Mouse (Mus musculus) forebrain, embryonic 12.5 days (tissue): ENCODE data around the gene Nt5dc3. TPM values are rescaled to one million over a fixed set of nuclear protein-coding genes. Genes with fewer than 3 reads are reported as not detected.

Experiments used
- ATAC-seq: fragments of 200-750 bp; cut with Nextera tagmentation; 2 replicates; pipeline ENCODE4 v1.8.0; 2017; ENCODE audit warnings: moderate TSS enrichment; ENCODE audit not compliant: low FRiP score
- H3K27ac ChIP-seq: fragments of 300-500 bp; sonication (generic); 2 replicates; pipeline ENCODE4 v1.5.1; 2016; ENCODE audit warnings: mild to moderate bottlenecking
- H3K27me3 ChIP-seq: fragments of 300-500 bp; sonication (generic); 2 replicates; pipeline ENCODE4 v1.6.1; 2016; ENCODE audit warnings: mild to moderate bottlenecking
- H3K36me3 ChIP-seq: fragments of 300-500 bp; sonication (generic); replicated peaks from 2 replicates; pipeline ENCODE4 v1.6.1; 2016; ENCODE audit warnings: mild to moderate bottlenecking
- H3K4me1 ChIP-seq: fragments of 300-500 bp; sonication (generic); 2 replicates; pipeline ENCODE4 v1.6.1; 2016
- H3K4me2 ChIP-seq: fragments of 300-500 bp; sonication (generic); 2 replicates; pipeline ENCODE4 v1.6.1; 2016; ENCODE audit warnings: mild to moderate bottlenecking, moderate library complexity
- H3K4me3 ChIP-seq: fragments of 300-500 bp; sonication (generic); replicated peaks from 2 replicates; pipeline ENCODE4 v1.5.1; 2016; ENCODE audit warnings: mild to moderate bottlenecking
- H3K9ac ChIP-seq: fragments of 300-500 bp; sonication (generic); 2 replicates; pipeline ENCODE4 v1.6.1; 2016; ENCODE audit warnings: mild to moderate bottlenecking
- H3K9me3 ChIP-seq: fragments of 300-500 bp; sonication (generic); 2 replicates; pipeline ENCODE4 v1.6.1; 2016
- WGBS: fragments of 180-500 bp; shearing (Covaris S2); methylation state at CpG from one replicate; pipeline ENCODE4 v1.1.7; 2016; 5-methylcytosine and 5-hydroxymethylcytosine counted together
- polyA plus RNA-seq: library from polyadenylated mRNA; unstranded; fragments of >200 nt; fragmentation: Nextera tagmentation; extraction: Ambion mirVana; gene quantifications from 2 replicates; pipeline ENCODE4 v1.2.1, GENCODE M21; 2016

Gene Nt5dc3
- polyA plus RNA-seq, 1 experiment from 2014 or later, result 2.4 TPM

- H3K9me3 ChIP-seq, result no peaks in the 10 kb centered on the region
- WGBS, result 94% methylated on average over 5 of the region's 5 CpGs
Observed at GRCm38 (mm10) chr10:86763672-86764071, 15.1 kb upstream of the Nt5dc3 start, which contains the start of gene Gm49358. Gene Gm49358, plus strand, starts transcription at chr10:86763972.

GRCm38 (mm10) chr10:86765344-86765966 lies 13.3 kb upstream of the Nt5dc3 start:
- no peak overlapping the region for H3K4me3 ChIP-seq
- H3K27me3 ChIP-seq, result no peaks in the 10 kb centered on the region
- WGBS, result 87% methylated on average over 4 of the region's 4 CpGs
- ATAC-seq, result no peak
- no peak overlapping the region for H3K27ac ChIP-seq
- no peak overlapping the region for H3K9ac ChIP-seq
- no peaks in the 10 kb centered on the region for H3K36me3 ChIP-seq
- H3K4me1 ChIP-seq, result peaks cover 12% of the 10 kb centered on the region
- no peak overlapping the region for H3K4me2 ChIP-seq
- H3K9me3 ChIP-seq, result no peaks in the 10 kb centered on the region

More at GRCm38 (mm10) chr10:86763672-86764071, 15.1 kb upstream of the Nt5dc3 start, which contains the start of gene Gm49358:
- Histone ChIP-seq H3K4me1 (no peaks in the 10 kb centered on the region), H3K4me3 (no peak within 1 kb of the TSS), H3K36me3 (no peaks in the 10 kb centered on the region), H3K27ac (no peak within 1 kb of the TSS), H3K27me3 (no peaks in the 10 kb centered on the region), H3K9ac (no peak within 1 kb of the TSS), H3K4me2 (no peak within 1 kb of the TSS)
- ATAC-seq, result no peak

GRCm38 (mm10) chr10:86769216-86769615 lies 9.6 kb upstream of the Nt5dc3 start:
- H3K27ac ChIP-seq, result no peak overlapping the region
- 71% methylated on average over 5 of the region's 5 CpGs for WGBS
- no peak; the same call in 1 of the 2 replicates for ATAC-seq
- H3K4me1 ChIP-seq, result peaks cover 12% of the 10 kb centered on the region
- no peaks in the 10 kb centered on the region for H3K9me3 ChIP-seq
- no peak overlapping the region for H3K4me2 ChIP-seq
- no peaks in the 10 kb centered on the region for H3K27me3 ChIP-seq
- H3K4me3 ChIP-seq, result no peak overlapping the region
- no peaks in the 10 kb centered on the region for H3K36me3 ChIP-seq
- no peak overlapping the region for H3K9ac ChIP-seq

DNA sequence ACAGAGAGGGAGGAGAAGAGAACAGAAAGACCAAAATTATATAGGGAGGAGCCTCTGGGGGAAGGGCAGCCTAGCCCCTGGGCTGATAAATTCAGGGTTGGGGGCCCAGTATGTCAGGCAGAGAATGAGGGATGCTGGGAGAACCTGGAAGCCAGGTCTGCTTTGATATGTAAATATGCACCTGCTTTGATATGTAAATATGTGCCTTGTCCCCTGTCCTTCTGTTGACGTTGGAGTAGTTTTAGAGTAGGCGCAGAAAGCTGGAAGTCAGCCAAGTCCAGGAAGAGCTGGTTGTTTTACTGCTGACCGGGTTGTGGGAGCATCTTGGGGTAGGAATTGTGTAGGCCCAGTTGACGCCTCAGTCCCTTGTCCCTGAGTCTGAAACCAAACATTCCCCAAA lies 9.0 kb upstream of the Nt5dc3 start:
- no peaks in the 10 kb centered on the region for H3K9me3 ChIP-seq
- H3K27me3 ChIP-seq, result no peaks in the 10 kb centered on the region
- peak; percentile 89 for ATAC-seq
- no peaks in the 10 kb centered on the region for H3K36me3 ChIP-seq
- no peak overlapping the region for H3K9ac ChIP-seq
- peaks cover 12% of the 10 kb centered on the region for H3K4me1 ChIP-seq
- H3K27ac ChIP-seq, result peak overlapping the region; percentile 65
- no peak overlapping the region for H3K4me3 ChIP-seq
- H3K4me2 ChIP-seq, result peak overlapping the region; percentile 8; the same call in 1 of the 2 replicates
- 14% methylated on average over 4 of the region's 4 CpGs for WGBS

DNA sequence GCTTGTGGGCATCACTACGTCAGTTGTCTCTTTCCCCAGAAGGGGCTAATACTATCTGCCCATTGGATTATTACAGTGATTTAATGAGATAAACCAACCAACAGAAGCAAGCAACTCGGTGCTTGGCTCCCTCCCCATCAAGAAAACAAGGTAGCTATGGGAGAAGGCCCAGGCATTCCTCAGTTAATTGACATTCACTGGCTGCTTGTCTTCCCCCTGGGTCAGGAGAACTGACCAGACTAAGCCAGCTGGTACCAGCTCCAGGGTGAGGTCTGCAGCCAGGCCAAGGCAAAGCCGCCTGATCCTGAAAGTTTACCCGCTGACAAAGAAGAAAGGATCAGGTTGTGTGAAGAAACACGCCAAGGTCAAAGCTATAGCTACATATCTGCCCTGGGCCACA lies 7.1 kb upstream of the Nt5dc3 start:
- WGBS, result 86% methylated on average over 5 of the region's 5 CpGs
- H3K4me1 ChIP-seq, result peaks cover 12% of the 10 kb centered on the region
- H3K9ac ChIP-seq, result no peak overlapping the region
- no peak overlapping the region for H3K4me2 ChIP-seq
- no peak for ATAC-seq
- no peak overlapping the region for H3K4me3 ChIP-seq
- no peaks in the 10 kb centered on the region for H3K9me3 ChIP-seq
- no peaks in the 10 kb centered on the region for H3K27me3 ChIP-seq
- H3K36me3 ChIP-seq, result no peaks in the 10 kb centered on the region
- no peak overlapping the region for H3K27ac ChIP-seq

- ATAC-seq, result no peak
- WGBS, result 81% methylated on average over 6 of the region's 6 CpGs
Observed at GRCm38 (mm10) chr10:86772231-86772631, 6.6 kb upstream of the Nt5dc3 start.

GRCm38 (mm10) chr10:86773360-86773759 lies 5.4 kb upstream of the Nt5dc3 start:
- Histone ChIP-seq H3K4me1 (peaks cover 22% of the 10 kb centered on the region), H3K27ac (no peak overlapping the region), H3K36me3 (no peaks in the 10 kb centered on the region), H3K4me3 (no peak overlapping the region), H3K4me2 (no peak overlapping the region), H3K9me3 (no peaks in the 10 kb centered on the region), H3K27me3 (no peaks in the 10 kb centered on the region), H3K9ac (no peak overlapping the region)
- 82% methylated on average over 4 of the region's 4 CpGs for WGBS
- ATAC-seq, result no peak

More at GRCm38 (mm10) chr10:86772231-86772631, 6.6 kb upstream of the Nt5dc3 start:
- no peak overlapping the region for H3K9ac ChIP-seq
- no peaks in the 10 kb centered on the region for H3K27me3 ChIP-seq
- no peak overlapping the region for H3K4me2 ChIP-seq
- no peaks in the 10 kb centered on the region for H3K9me3 ChIP-seq
- no peaks in the 10 kb centered on the region for H3K36me3 ChIP-seq
- H3K4me3 ChIP-seq, result no peak overlapping the region
- H3K4me1 ChIP-seq, result peaks cover 12% of the 10 kb centered on the region
- H3K27ac ChIP-seq, result no peak overlapping the region

DNA sequence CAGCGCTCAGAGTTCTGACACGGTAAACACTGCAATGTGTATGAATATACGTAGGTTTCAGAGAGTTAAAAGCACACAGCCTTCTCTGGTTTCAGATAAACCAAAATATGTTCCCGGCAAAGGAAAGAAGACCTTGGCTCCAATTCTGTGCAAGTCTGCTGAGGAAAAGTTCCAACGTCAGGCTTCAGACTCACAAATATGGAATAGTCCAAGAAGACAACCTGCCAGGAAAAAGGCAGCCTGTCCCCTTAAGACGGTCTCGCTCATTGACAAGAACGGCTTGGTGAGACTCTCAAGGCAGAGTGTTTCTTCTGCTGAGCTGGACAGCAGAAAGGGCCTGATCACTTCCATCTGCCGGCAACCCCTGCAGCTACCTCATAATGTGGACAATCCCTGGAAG lies 2.5 kb upstream of the Nt5dc3 start:
- no peak overlapping the region for H3K27ac ChIP-seq
- no peak overlapping the region for H3K4me3 ChIP-seq
- WGBS, result 78% methylated on average over 9 of the region's 9 CpGs
- no peak overlapping the region for H3K4me2 ChIP-seq
- ATAC-seq, result no peak
- peaks cover 20% of the 10 kb centered on the region for H3K4me1 ChIP-seq
- no peak overlapping the region for H3K9ac ChIP-seq
- H3K27me3 ChIP-seq, result peaks cover 6% of the 10 kb centered on the region; the same call in 1 of the 2 replicates
- H3K36me3 ChIP-seq, result no peaks in the 10 kb centered on the region
- no peaks in the 10 kb centered on the region for H3K9me3 ChIP-seq

DNA sequence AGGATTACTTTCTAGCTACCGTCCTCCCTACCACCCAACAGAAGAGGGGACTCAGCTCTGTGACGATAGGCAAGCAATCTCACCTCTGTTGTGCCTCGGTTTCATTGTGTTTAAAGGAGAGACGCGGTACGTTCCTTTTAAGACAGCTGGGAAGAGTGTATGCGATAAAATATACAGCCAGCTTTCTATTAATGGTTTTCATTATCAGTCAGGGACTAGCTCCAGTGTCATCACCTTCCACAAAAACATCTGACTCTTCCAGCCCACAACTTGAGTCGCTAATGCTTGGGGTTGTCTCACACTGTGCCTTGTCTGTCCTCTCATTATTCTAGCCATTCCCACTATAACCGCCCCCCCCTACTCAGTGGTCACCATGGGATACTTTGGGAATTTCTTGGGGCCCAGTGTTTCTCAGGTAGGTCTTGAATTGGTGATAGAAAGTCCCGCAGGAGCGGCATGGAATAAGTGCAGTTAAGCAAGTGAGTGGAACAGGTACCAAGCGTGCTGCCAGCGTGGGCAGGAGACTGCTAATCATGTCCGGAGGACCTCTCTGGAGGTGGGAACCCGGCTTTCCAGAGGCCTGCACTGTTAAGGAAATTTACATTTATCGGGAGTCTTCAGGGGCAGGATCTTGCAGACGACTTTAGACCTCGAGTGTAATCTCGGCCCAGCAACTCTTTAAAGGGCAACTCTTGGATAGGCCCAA lies 1.0 kb upstream of the Nt5dc3 start:
- Histone ChIP-seq H3K27ac (no peak overlapping the region), H3K4me2 (peak overlapping the region; percentile 96), H3K9me3 (no peaks in the 10 kb centered on the region), H3K4me1 (peaks cover 31% of the 10 kb centered on the region), H3K27me3 (peaks cover 6% of the 10 kb centered on the region; the same call in 1 of the 2 replicates), H3K4me3 (peak overlapping the region; percentile 61), H3K36me3 (no peaks in the 10 kb centered on the region), H3K9ac (peak overlapping the region; percentile 59)
- WGBS, result 44% methylated on average over 19 of the region's 19 CpGs
- no peak for ATAC-seq

DNA sequence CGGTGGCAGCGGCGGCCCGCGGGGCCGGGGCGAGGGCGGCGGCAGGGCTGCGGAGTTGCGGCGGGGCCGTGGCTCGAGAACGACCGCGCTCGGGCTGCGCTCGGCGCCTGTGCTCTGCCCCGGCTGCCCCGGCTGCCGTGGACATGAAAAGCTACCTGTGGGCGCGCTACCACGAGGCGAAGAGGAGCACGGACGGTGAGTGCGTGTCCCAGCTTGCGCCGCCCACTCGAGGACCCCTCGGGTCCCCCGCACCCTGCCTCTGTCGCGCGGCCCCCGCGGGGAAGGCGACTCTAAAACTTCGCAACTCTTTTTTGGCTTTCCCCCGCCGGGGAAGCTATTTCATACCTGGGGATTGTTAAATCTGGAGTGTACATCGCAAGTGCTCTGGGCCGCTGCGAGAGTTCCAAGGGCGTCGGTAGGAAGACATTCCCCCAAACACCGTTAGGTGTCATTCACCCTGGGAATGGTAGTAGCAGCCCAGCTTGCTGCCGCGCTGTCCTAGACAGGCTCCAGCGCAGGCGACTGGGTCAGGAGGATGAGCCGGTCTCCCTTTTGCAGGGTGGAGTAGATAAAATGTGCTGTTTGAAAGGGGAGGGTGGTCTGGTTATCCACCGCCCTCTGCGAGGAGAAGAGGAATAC lies 431 bp downstream of the Nt5dc3 start:
- Histone ChIP-seq H3K27me3 (peaks cover 6% of the 10 kb centered on the region; the same call in 1 of the 2 replicates), H3K4me1 (peaks cover 33% of the 10 kb centered on the region), H3K9me3 (no peaks in the 10 kb centered on the region), H3K27ac (peak overlapping the region; percentile 44), H3K4me3 (peak overlapping the region; percentile 61), H3K36me3 (no peaks in the 10 kb centered on the region), H3K4me2 (peak overlapping the region; percentile 96), H3K9ac (peak overlapping the region; percentile 67)
- ATAC-seq, result peak; percentile 62
- WGBS, result under 1% methylated on average over 56 of the region's 58 CpGs

GRCm38 (mm10) chr10:86779816-86780500 lies 1.2 kb downstream of the Nt5dc3 start:
- Histone ChIP-seq H3K27me3 (peaks cover 6% of the 10 kb centered on the region; the same call in 1 of the 2 replicates), H3K4me3 (peak overlapping the region; percentile 61), H3K36me3 (no peaks in the 10 kb centered on the region), H3K9ac (peak overlapping the region; percentile 67), H3K27ac (no peak overlapping the region), H3K4me2 (peak overlapping the region; percentile 96), H3K9me3 (no peaks in the 10 kb centered on the region), H3K4me1 (peaks cover 33% of the 10 kb centered on the region)
- ATAC-seq, result no peak
- WGBS, result 19% methylated on average over 12 of the region's 12 CpGs

DNA sequence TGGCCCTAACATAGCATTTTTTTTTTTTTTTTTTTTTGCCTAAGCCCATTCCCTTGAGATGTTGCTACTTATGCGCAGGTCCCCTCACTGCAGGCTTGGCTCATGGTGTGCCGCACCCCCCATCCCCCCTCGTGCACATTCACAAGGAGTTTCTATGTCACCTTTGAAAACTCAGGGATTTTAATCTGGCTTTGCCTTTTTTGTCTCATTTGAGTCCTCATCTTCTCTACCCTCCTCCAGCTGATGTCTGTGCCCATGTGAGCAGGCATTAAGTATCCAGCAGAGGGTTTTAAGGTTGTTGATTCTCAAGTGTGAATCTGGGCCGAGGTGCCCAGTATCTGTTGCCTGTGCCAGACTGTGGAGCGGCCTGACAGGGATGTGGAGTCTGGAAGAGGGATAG lies 2.8 kb downstream of the Nt5dc3 start:
- Histone ChIP-seq H3K36me3 (no peaks in the 10 kb centered on the region), H3K4me3 (no peak overlapping the region), H3K4me1 (peaks cover 33% of the 10 kb centered on the region), H3K9me3 (no peaks in the 10 kb centered on the region), H3K27me3 (peaks cover 6% of the 10 kb centered on the region; the same call in 1 of the 2 replicates), H3K4me2 (no peak overlapping the region; the same call in 1 of the 2 replicates), H3K27ac (peak overlapping the region; percentile 56; the same call in 1 of the 2 replicates), H3K9ac (no peak overlapping the region)
- ATAC-seq, result no peak
- 27% methylated on average over 5 of the region's 5 CpGs for WGBS
